Mouse (Mus musculus) adrenal gland, adult 2 months (tissue): ENCODE results near the gene Fdxr. TPM values are rescaled to one million over a fixed set of nuclear protein-coding genes. Genes with fewer than 3 reads are reported as not detected.

Experiments used
- microRNA-seq, 2 experiments: library from miRNA; unstranded; fragments of <30 nt; microRNA quantifications; one replicate each; pipeline ENCODE4 v1.2.0; 2021
- polyA plus RNA-seq: library from polyadenylated mRNA; depleted of rRNA; stranded (reverse); fragments of >200 nt; gene quantifications from 2 replicates; pipeline ENCODE4 v1.2.3, GENCODE M21; 2012; rRNA removed
- total RNA-seq, 2 experiments: library from RNA; stranded (reverse); gene quantifications; 2 replicates each; pipeline ENCODE4 v1.2.3; 2021

The Fdxr gene
- total and polyA plus RNA-seq, 3 experiments = 1,196 to 2,178 (median 1,476) TPM

Small RNAs within 50 kb of the gene (microRNA-seq; reads per million reads assigned to microRNA genes)
- gene Gm25837 = 0 reads per million in 2 experiments

Other genes starting within 250 kb of the Fdxr start
- 1 to 10 TPM; 5.0 to 8.0 TPM for gene Cd300ld5, start 239.3 kb downstream of the Fdxr start, total RNA-seq
- gene Cd300ld5, start 239.3 kb downstream of the Fdxr start, polyA plus RNA-seq = 0.49 and 0.68 TPM in 2 replicates
- 10 to 100 TPM in 1 of 2 experiments, 1 to 10 TPM in 1; 4.0 to 10.5 TPM for gene Cd300ld3, start 228.6 kb downstream of the Fdxr start, total RNA-seq
- gene Cd300ld3, start 228.6 kb downstream of the Fdxr start, polyA plus RNA-seq = 10.6 and 11.2 TPM in 2 replicates
- gene Cd300e, start 214.9 kb downstream of the Fdxr start, total RNA-seq = under 1 TPM; 0.78 to 0.86 TPM
- 0.04 TPM in 1 of 2 replicates, not detected in the other for gene Cd300e, start 214.9 kb downstream of the Fdxr start, polyA plus RNA-seq
- gene Rab37, start 185.6 kb downstream of the Fdxr start, total RNA-seq = under 1 TPM; 0.55 to 0.58 TPM
- 0.15 and 0.36 TPM in 2 replicates for gene Rab37, start 185.6 kb downstream of the Fdxr start, polyA plus RNA-seq
- gene Cd300lf, start 143.1 kb downstream of the Fdxr start, total RNA-seq = under 1 TPM; 0.55 to 0.90 TPM
- 1.00 and 1.3 TPM in 2 replicates for gene Cd300lf, start 143.1 kb downstream of the Fdxr start, polyA plus RNA-seq
- gene Slc9a3r1, start 113.7 kb downstream of the Fdxr start, total RNA-seq = 10 to 100 TPM; 15.6 to 26.2 TPM
- gene Slc9a3r1, start 113.7 kb downstream of the Fdxr start, polyA plus RNA-seq = 14.8 and 15.0 TPM in 2 replicates
- gene Tmem104, start 89.6 kb downstream of the Fdxr start, total RNA-seq = 10 to 100 TPM; 23.7 to 27.9 TPM
- 26.5 and 34.7 TPM in 2 replicates for gene Tmem104, start 89.6 kb downstream of the Fdxr start, polyA plus RNA-seq
- gene Nat9, start 89.2 kb downstream of the Fdxr start, total RNA-seq = 10 to 100 TPM; 20.0 to 29.2 TPM
- 12.0 and 16.2 TPM in 2 replicates for gene Nat9, start 89.2 kb downstream of the Fdxr start, polyA plus RNA-seq
- gene Grin2c, start 9.8 kb downstream of the Fdxr start, total RNA-seq = 1 to 10 TPM; 2.3 to 9.4 TPM
- gene Grin2c, start 9.8 kb downstream of the Fdxr start, polyA plus RNA-seq = 13.8 and 25.5 TPM in 2 replicates
- gene Fads6, start 20.6 kb upstream of the Fdxr start, total RNA-seq = 10 to 100 TPM; 56.7 to 76.5 TPM
- 87.7 and 93.1 TPM in 2 replicates for gene Fads6, start 20.6 kb upstream of the Fdxr start, polyA plus RNA-seq
- not detected for gene Otop2, start 30.1 kb upstream of the Fdxr start, total RNA-seq
- 0.12 TPM in 1 of 2 replicates, not detected in the other for gene Otop2, start 30.1 kb upstream of the Fdxr start, polyA plus RNA-seq
- gene Ush1g, start 45.0 kb upstream of the Fdxr start, total RNA-seq = under 1 TPM; 0.49 to 0.69 TPM
- 0.50 and 0.52 TPM in 2 replicates for gene Ush1g, start 45.0 kb upstream of the Fdxr start, polyA plus RNA-seq
- gene Otop3, start 57.7 kb upstream of the Fdxr start, total RNA-seq = not detected
- gene Otop3, start 57.7 kb upstream of the Fdxr start, polyA plus RNA-seq = 0.07 TPM in 1 of 2 replicates, not detected in the other
- 10 to 100 TPM; 23.8 to 25.0 TPM for gene Hid1, start 90.7 kb upstream of the Fdxr start, total RNA-seq
- 27.1 and 27.3 TPM in 2 replicates for gene Hid1, start 90.7 kb upstream of the Fdxr start, polyA plus RNA-seq
- gene Cdr2l, start 104.9 kb upstream of the Fdxr start, total RNA-seq = 100 to 1,000 TPM in 1 of 2 experiments, 10 to 100 TPM in 1; 67.8 to 169 TPM
- 63.0 and 75.9 TPM in 2 replicates for gene Cdr2l, start 104.9 kb upstream of the Fdxr start, polyA plus RNA-seq
- gene Mrpl58, start 126.7 kb upstream of the Fdxr start, total RNA-seq = 100 to 1,000 TPM; 163 to 165 TPM
- gene Mrpl58, start 126.7 kb upstream of the Fdxr start, polyA plus RNA-seq = 96.1 and 100 TPM in 2 replicates
- 100 to 1,000 TPM; 734 to 761 TPM for gene Atp5h, start 142.9 kb upstream of the Fdxr start, total RNA-seq
- 14.2 and 14.9 TPM in 2 replicates for gene Atp5h, start 142.9 kb upstream of the Fdxr start, polyA plus RNA-seq
- gene Kctd2, start 143.1 kb upstream of the Fdxr start, total RNA-seq = 10 to 100 TPM; 52.1 to 72.0 TPM
- 62.9 and 80.0 TPM in 2 replicates for gene Kctd2, start 143.1 kb upstream of the Fdxr start, polyA plus RNA-seq
- under 1 TPM; 0.14 to 0.52 TPM for gene Trim80, start 163.5 kb upstream of the Fdxr start, total RNA-seq
- 0.55 and 0.59 TPM in 2 replicates for gene Trim80, start 163.5 kb upstream of the Fdxr start, polyA plus RNA-seq
- gene Slc16a5, start 185.4 kb upstream of the Fdxr start, total RNA-seq = under 1 TPM in 1 of 2 experiments, not detected in 1; 0.26 TPM
- 0.32 TPM in 1 of 2 replicates, not detected in the other for gene Slc16a5, start 185.4 kb upstream of the Fdxr start, polyA plus RNA-seq
- 10 to 100 TPM in 1 of 2 experiments, 1 to 10 TPM in 1; 6.3 to 11.5 TPM for gene Armc7, start 198.6 kb upstream of the Fdxr start, total RNA-seq
- gene Armc7, start 198.6 kb upstream of the Fdxr start, polyA plus RNA-seq = 17.1 and 17.8 TPM in 2 replicates
- gene Nt5c, start 214.8 kb upstream of the Fdxr start, total RNA-seq = 100 to 1,000 TPM; 124 to 154 TPM
- 68.4 and 73.4 TPM in 2 replicates for gene Nt5c, start 214.8 kb upstream of the Fdxr start, polyA plus RNA-seq
- gene Jpt1, start 237.3 kb upstream of the Fdxr start, total RNA-seq = 100 to 1,000 TPM in 1 of 2 experiments, 10 to 100 TPM in 1; 71.8 to 109 TPM
- gene Jpt1, start 237.3 kb upstream of the Fdxr start, polyA plus RNA-seq = 100 and 102 TPM in 2 replicates